Mouse (Mus musculus): Measurements from ENCODE around the gene Rhox4a2. TPM values are rescaled to one million over a fixed set of nuclear protein-coding genes. Genes with fewer than 3 reads are reported as not detected.

The Rhox4a2 gene
- not detected for polyA plus RNA-seq (2014; fragmentation: Illumina TruSeq; extraction: RNeasy Lipid Tissue Mini Kit (QIAGEN cat#74804); ENCODE audit: low read depth, low replicate concordance)

DNA sequence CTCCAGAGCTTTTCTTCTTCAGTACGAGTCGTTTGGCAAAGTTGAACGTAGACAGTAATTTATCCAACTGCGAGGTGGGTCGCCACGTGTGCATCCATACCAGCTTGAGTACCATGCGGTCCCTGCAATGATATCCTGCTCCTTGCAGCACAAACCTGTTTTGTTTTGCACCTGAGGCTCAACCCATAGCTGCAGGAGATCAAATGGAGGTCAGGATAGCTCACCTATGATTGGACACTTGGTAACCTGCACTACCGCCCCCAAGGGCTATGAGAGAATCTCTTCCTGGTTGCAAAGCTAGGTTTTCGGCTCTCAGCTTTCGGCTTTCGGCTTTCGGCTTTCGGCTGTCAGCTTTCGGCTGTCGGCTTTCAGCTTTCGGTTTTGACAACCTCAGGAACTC, at the start of gene Rhox4a2:
Rhox4a2 (plus strand) TSS at position 301 of the 400 bp plus-strand sequence.

DNA sequence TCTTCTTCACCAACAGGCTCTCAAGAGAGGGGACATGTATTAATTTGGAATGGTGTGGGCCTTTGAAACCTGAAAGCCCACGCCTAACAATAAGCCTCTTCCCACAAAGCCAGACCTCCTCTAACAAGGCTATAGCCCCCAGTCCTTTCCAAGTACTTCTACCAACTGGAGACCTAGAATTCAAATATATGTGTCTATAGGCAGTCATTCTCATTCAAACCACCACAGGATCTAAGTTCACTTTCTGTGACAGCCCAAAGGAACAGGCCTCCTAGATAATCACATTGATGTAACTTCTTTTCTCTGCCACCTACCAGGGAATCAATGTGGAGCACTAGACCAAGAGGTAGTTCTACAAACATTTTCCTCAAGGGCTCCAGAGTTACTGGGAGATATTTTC, 10.9 kb upstream of the Rhox4a2 start, which contains the start of gene Rhox3a2:
Rhox3a2 (plus strand) TSS at position 301 of the 400 bp plus-strand sequence.

DNA sequence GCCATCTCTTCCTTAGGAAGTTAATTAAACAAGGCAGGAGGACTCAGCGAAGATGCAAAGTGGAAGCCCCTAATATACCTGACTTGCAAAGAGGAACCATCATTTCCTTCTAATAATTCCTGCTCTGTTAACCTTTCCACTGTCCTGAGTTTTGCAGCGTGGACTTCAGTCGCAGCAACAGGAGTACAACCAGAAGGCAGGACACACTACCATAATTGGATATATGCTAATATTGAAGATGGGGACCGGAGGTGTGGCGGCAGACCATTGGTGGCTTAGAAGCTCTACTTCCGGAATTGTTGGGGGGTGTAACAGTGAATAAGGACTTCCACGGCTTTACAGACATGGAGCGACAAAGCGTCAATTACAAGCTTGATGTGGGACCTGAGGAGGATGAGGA, 21.1 kb downstream of the Rhox4a2 start, which contains the start of gene Rhox2b:
Rhox2b (plus strand) TSS at position 301 of the 400 bp plus-strand sequence.

DNA sequence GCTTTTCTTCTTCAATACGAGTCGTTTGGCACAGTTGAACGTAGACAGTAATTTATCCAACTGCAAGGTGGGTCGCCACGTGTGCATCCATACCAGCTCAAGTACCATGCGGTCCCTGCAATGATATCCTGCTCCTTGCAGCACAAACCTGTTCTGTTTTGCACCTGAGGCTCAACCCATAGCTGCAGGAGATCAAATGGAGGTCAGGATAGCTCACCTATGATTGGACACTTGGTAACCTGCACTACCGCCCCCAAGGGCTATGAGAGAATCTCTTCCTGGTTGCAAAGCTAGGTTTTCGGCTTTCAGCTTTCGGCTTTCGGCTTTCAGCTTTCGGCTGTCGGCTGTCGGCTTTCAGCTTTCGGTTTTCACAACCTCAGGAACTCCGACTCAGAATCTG, 41.5 kb downstream of the Rhox4a2 start, which contains the start of gene Rhox4b:
Rhox4b (plus strand) TSS at position 301 of the 400 bp plus-strand sequence.

Other genes starting within 250 kb of the Rhox4a2 start
- gene Akap14, start 222.0 kb upstream of the Rhox4a2 start, polyA plus RNA-seq (2014; fragmentation: Illumina TruSeq; extraction: RNeasy Lipid Tissue Mini Kit (QIAGEN cat#74804); ENCODE audit: low read depth, low replicate concordance), result 29.0 TPM
- gene Ndufa1, start 199.7 kb upstream of the Rhox4a2 start, polyA plus RNA-seq (2014; fragmentation: Illumina TruSeq; extraction: RNeasy Lipid Tissue Mini Kit (QIAGEN cat#74804); ENCODE audit: low read depth, low replicate concordance), result 57.3 TPM
- gene Rnf113a1, start 199.6 kb upstream of the Rhox4a2 start, polyA plus RNA-seq (2014; fragmentation: Illumina TruSeq; extraction: RNeasy Lipid Tissue Mini Kit (QIAGEN cat#74804); ENCODE audit: low read depth, low replicate concordance), result not detected
- gene Gm9, start 179.8 kb upstream of the Rhox4a2 start, polyA plus RNA-seq (2014; fragmentation: Illumina TruSeq; extraction: RNeasy Lipid Tissue Mini Kit (QIAGEN cat#74804); ENCODE audit: low read depth, low replicate concordance), result 14.8 TPM
- not detected for gene Rhox1, start 168.6 kb upstream of the Rhox4a2 start, polyA plus RNA-seq (2014; fragmentation: Illumina TruSeq; extraction: RNeasy Lipid Tissue Mini Kit (QIAGEN cat#74804); ENCODE audit: low read depth, low replicate concordance)
- 0.46 TPM for gene Rhox2a, start 145.9 kb upstream of the Rhox4a2 start, polyA plus RNA-seq (2014; fragmentation: Illumina TruSeq; extraction: RNeasy Lipid Tissue Mini Kit (QIAGEN cat#74804); ENCODE audit: low read depth, low replicate concordance)
- gene Rhox3a, start 140.9 kb upstream of the Rhox4a2 start, polyA plus RNA-seq (2014; fragmentation: Illumina TruSeq; extraction: RNeasy Lipid Tissue Mini Kit (QIAGEN cat#74804); ENCODE audit: low read depth, low replicate concordance), result 0.25 TPM
- gene Rhox4a, start 125.5 kb upstream of the Rhox4a2 start, polyA plus RNA-seq (2014; fragmentation: Illumina TruSeq; extraction: RNeasy Lipid Tissue Mini Kit (QIAGEN cat#74804); ENCODE audit: low read depth, low replicate concordance), result not detected
- gene Rhox3a2, start 10.8 kb upstream of the Rhox4a2 start, polyA plus RNA-seq (2014; fragmentation: Illumina TruSeq; extraction: RNeasy Lipid Tissue Mini Kit (QIAGEN cat#74804); ENCODE audit: low read depth, low replicate concordance), result 2.3 TPM
- not detected for gene Rhox2b, start 21.2 kb downstream of the Rhox4a2 start, polyA plus RNA-seq (2014; fragmentation: Illumina TruSeq; extraction: RNeasy Lipid Tissue Mini Kit (QIAGEN cat#74804); ENCODE audit: low read depth, low replicate concordance)
- not detected for gene Rhox4b, start 41.6 kb downstream of the Rhox4a2 start, polyA plus RNA-seq (2014; fragmentation: Illumina TruSeq; extraction: RNeasy Lipid Tissue Mini Kit (QIAGEN cat#74804); ENCODE audit: low read depth, low replicate concordance)
- not detected for gene Rhox2c, start 62.8 kb downstream of the Rhox4a2 start, polyA plus RNA-seq (2014; fragmentation: Illumina TruSeq; extraction: RNeasy Lipid Tissue Mini Kit (QIAGEN cat#74804); ENCODE audit: low read depth, low replicate concordance)
- gene Rhox3c, start 67.7 kb downstream of the Rhox4a2 start, polyA plus RNA-seq (2014; fragmentation: Illumina TruSeq; extraction: RNeasy Lipid Tissue Mini Kit (QIAGEN cat#74804); ENCODE audit: low read depth, low replicate concordance), result 0.91 TPM
- gene Rhox4c, start 89.5 kb downstream of the Rhox4a2 start, polyA plus RNA-seq (2014; fragmentation: Illumina TruSeq; extraction: RNeasy Lipid Tissue Mini Kit (QIAGEN cat#74804); ENCODE audit: low read depth, low replicate concordance), result not detected
- not detected for gene Rhox2d, start 102.6 kb downstream of the Rhox4a2 start, polyA plus RNA-seq (2014; fragmentation: Illumina TruSeq; extraction: RNeasy Lipid Tissue Mini Kit (QIAGEN cat#74804); ENCODE audit: low read depth, low replicate concordance)
- not detected for gene Rhox4d, start 123.5 kb downstream of the Rhox4a2 start, polyA plus RNA-seq (2014; fragmentation: Illumina TruSeq; extraction: RNeasy Lipid Tissue Mini Kit (QIAGEN cat#74804); ENCODE audit: low read depth, low replicate concordance)
- gene Rhox2e, start 139.6 kb downstream of the Rhox4a2 start, polyA plus RNA-seq (2014; fragmentation: Illumina TruSeq; extraction: RNeasy Lipid Tissue Mini Kit (QIAGEN cat#74804); ENCODE audit: low read depth, low replicate concordance), result 0.59 TPM
- gene Rhox3e, start 151.2 kb downstream of the Rhox4a2 start, polyA plus RNA-seq (2014; fragmentation: Illumina TruSeq; extraction: RNeasy Lipid Tissue Mini Kit (QIAGEN cat#74804); ENCODE audit: low read depth, low replicate concordance), result 0.24 TPM
- gene Rhox4e, start 166.6 kb downstream of the Rhox4a2 start, polyA plus RNA-seq (2014; fragmentation: Illumina TruSeq; extraction: RNeasy Lipid Tissue Mini Kit (QIAGEN cat#74804); ENCODE audit: low read depth, low replicate concordance), result 0.31 TPM
- gene Rhox2f, start 180.6 kb downstream of the Rhox4a2 start, polyA plus RNA-seq (2014; fragmentation: Illumina TruSeq; extraction: RNeasy Lipid Tissue Mini Kit (QIAGEN cat#74804); ENCODE audit: low read depth, low replicate concordance), result not detected
- 1.3 TPM for gene Rhox3f, start 190.1 kb downstream of the Rhox4a2 start, polyA plus RNA-seq (2014; fragmentation: Illumina TruSeq; extraction: RNeasy Lipid Tissue Mini Kit (QIAGEN cat#74804); ENCODE audit: low read depth, low replicate concordance)
- not detected for gene Rhox4f, start 216.9 kb downstream of the Rhox4a2 start, polyA plus RNA-seq (2014; fragmentation: Illumina TruSeq; extraction: RNeasy Lipid Tissue Mini Kit (QIAGEN cat#74804); ENCODE audit: low read depth, low replicate concordance)
- gene Rhox3g, start 237.8 kb downstream of the Rhox4a2 start, polyA plus RNA-seq (2014; fragmentation: Illumina TruSeq; extraction: RNeasy Lipid Tissue Mini Kit (QIAGEN cat#74804); ENCODE audit: low read depth, low replicate concordance), result not detected